Mouse (Mus musculus) embryo, embryonic 11.5 days (tissue): ENCODE results near the gene Emsy.

ENCODE experiments used
- DNase-seq: peaks from one replicate; pipeline ENCODE4 v3.0.0-alpha.2; 2012; ENCODE audit warnings: low read depth, low spot score

Gene Emsy

GRCm38 (mm10) chr7:98656531-98657221 is at the start of gene Emsy:
Emsy (minus strand) TSS chr7:98656783.
- DNase-seq = peak; percentile 95

GRCm38 (mm10) chr7:98704276-98704675 is 47.7 kb upstream of the Emsy start:
- DNase-seq = no peak

GRCm38 (mm10) chr7:98703365-98703881 is 46.8 kb upstream of the Emsy start:
- no peak for DNase-seq

GRCm38 (mm10) chr7:98702283-98703240 is 46.0 kb upstream of the Emsy start, which contains the start of gene Thap12:
Thap12 (plus strand) TSS chr7:98703103.
- DNase-seq = peak; percentile 98

- no peak for DNase-seq
Observed at GRCm38 (mm10) chr7:98701771-98702170, 45.2 kb upstream of the Emsy start.

GRCm38 (mm10) chr7:98698590-98698989 is 42.0 kb upstream of the Emsy start:
- DNase-seq = no peak

- no peak for DNase-seq
Observed at GRCm38 (mm10) chr7:98698041-98698440, 41.5 kb upstream of the Emsy start.

- DNase-seq = no peak
Observed at GRCm38 (mm10) chr7:98697496-98697895, 40.9 kb upstream of the Emsy start.

- DNase-seq = no peak
Observed at GRCm38 (mm10) chr7:98694046-98694445, 37.5 kb upstream of the Emsy start.

GRCm38 (mm10) chr7:98692761-98693546 is 36.4 kb upstream of the Emsy start:
- no peak for DNase-seq

- DNase-seq = no peak
Observed at GRCm38 (mm10) chr7:98690831-98691230, 34.2 kb upstream of the Emsy start.

GRCm38 (mm10) chr7:98690126-98690525 is 33.5 kb upstream of the Emsy start:
- DNase-seq = no peak

GRCm38 (mm10) chr7:98685895-98686294 is 29.3 kb upstream of the Emsy start:
- DNase-seq = no peak

GRCm38 (mm10) chr7:98682821-98683220 is 26.2 kb upstream of the Emsy start:
- DNase-seq = no peak

GRCm38 (mm10) chr7:98680691-98681090 is 24.1 kb upstream of the Emsy start:
- DNase-seq = no peak

GRCm38 (mm10) chr7:98678441-98678840 is 21.9 kb upstream of the Emsy start:
- no peak for DNase-seq

- DNase-seq = no peak
Observed at GRCm38 (mm10) chr7:98677511-98677910, 20.9 kb upstream of the Emsy start.

GRCm38 (mm10) chr7:98674344-98674743 is 17.8 kb upstream of the Emsy start:
- DNase-seq = no peak

GRCm38 (mm10) chr7:98672241-98672955 is 15.8 kb upstream of the Emsy start:
- DNase-seq = peak; percentile 44

GRCm38 (mm10) chr7:98671416-98671815 is 14.8 kb upstream of the Emsy start:
- DNase-seq = no peak

GRCm38 (mm10) chr7:98670831-98671230 is 14.2 kb upstream of the Emsy start:
- DNase-seq = no peak
